Mouse (Mus musculus) lung, embryonic 14.5 days (tissue): ENCODE data around the gene Ociad2. TPM values are rescaled to one million over a fixed set of nuclear protein-coding genes. Genes with fewer than 3 reads are reported as not detected.
A peak's percentile ranks its signal among the peaks of the same experiment; 100 is the strongest.

ENCODE experiments used
- ATAC-seq: fragments of 200-750 bp; cut with Nextera tagmentation; 2 replicates; pipeline ENCODE4 v1.8.0; 2017; ENCODE audit warnings: mild to moderate bottlenecking, moderate TSS enrichment, moderate library complexity; ENCODE audit not compliant: insufficient read depth
- DNase-seq: peaks from one replicate; pipeline ENCODE4 v3.0.0-alpha.2; 2015
- H3K27ac ChIP-seq: fragments of 300-500 bp; sonication (generic); 2 replicates; pipeline ENCODE4 v1.5.1; 2014; ENCODE audit warnings: low read depth, mild to moderate bottlenecking, moderate library complexity
- H3K27me3 ChIP-seq: fragments of 300-500 bp; sonication (generic); 2 replicates; pipeline ENCODE4 v1.6.1; 2014; ENCODE audit warnings: low read length, control low read depth; ENCODE audit not compliant: insufficient read depth
- H3K36me3 ChIP-seq: fragments of 300-500 bp; sonication (generic); 2 replicates; pipeline ENCODE4 v1.6.1; 2014; ENCODE audit warnings: control low read depth; ENCODE audit not compliant: insufficient read depth
- H3K4me1 ChIP-seq: fragments of 300-500 bp; sonication (generic); 2 replicates; pipeline ENCODE4 v1.6.1; 2014; ENCODE audit warnings: antibody characterized with exemption, control low read depth; ENCODE audit not compliant: insufficient read depth
- H3K4me2 ChIP-seq: fragments of 300-500 bp; sonication (generic); 2 replicates; pipeline ENCODE4 v1.6.1; 2014; ENCODE audit warnings: mild to moderate bottlenecking
- H3K4me3 ChIP-seq: fragments of 300-500 bp; sonication (generic); 2 replicates; pipeline ENCODE4 v1.5.1; 2014; ENCODE audit warnings: low read depth, low read length
- H3K9ac ChIP-seq: fragments of 300-500 bp; sonication (generic); 2 replicates; pipeline ENCODE4 v1.6.1; 2014
- H3K9me3 ChIP-seq: fragments of 300-500 bp; sonication (generic); 2 replicates; pipeline ENCODE4 v1.6.1; 2016; ENCODE audit warnings: low read depth, low read length, control low read depth
- CTCF ChIP-seq: IDR thresholded peaks from 2 replicates; pipeline ENCODE4 v1.5.1; 2016; ENCODE audit warnings: antibody characterized with exemption, low read depth
- WGBS: fragments of 180-500 bp; shearing (Covaris S2); extraction: QIAGEN DNeasy Blood & Tissue Kit; methylation state at CpG from one replicate; pipeline ENCODE4 v1.1.7; 2014; 5-methylcytosine and 5-hydroxymethylcytosine counted together
- polyA plus RNA-seq: library from polyadenylated mRNA; unstranded; fragments of >200 nt; fragmentation: Nextera tagmentation; extraction: Ambion mirVana; gene quantifications from 2 replicates; pipeline ENCODE4 v1.2.1, GENCODE M21; 2014

Ociad2 gene
- polyA plus RNA-seq, 1 experiment from 2014 or later = 29.3 TPM

DNA sequence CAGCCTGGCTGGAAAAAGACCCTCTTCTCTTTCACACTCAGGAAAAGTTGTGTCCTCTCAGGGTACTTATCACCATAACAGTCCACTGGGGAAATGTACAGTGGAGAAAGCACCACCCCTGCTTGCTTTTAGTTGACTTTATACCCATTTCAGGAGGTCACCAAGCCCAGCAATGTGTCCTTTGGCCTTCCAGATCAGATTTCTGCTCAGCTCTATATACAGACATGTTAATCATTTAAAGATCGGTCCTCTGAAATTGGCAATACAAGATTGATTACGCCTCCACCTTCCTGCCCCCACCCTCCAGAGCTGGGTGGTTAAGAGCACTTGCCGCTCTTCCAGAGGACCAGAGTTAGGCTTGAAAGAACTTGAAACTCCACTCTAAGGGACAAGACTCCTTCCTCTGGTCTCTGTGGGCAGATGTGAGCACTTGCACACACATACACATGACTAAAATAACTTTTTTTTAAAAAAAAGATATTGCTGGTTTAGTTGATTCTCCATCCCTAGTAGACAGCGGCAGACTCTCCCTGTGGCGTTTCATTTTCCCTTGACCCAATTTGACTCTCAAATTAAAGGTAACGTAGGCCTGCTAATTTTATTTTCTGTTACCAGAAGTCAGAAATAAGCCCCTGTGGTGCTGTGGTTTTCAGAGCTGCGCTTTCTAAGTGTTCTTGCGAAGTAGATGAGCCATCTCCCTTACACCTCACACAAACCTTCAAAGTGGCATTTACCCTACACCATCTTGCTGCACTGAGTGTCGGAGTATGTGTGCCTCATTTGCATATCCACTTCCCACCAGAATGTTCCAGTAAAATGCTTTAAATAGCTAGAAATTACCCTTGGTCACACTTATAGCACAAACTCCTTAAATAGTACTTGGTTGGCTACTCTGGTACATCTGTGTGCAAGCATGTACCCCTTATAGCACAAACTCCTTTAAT, 777 bp downstream of the Ociad2 start:
- WGBS = 79% methylated on average over 9 of the region's 9 CpGs

DNA sequence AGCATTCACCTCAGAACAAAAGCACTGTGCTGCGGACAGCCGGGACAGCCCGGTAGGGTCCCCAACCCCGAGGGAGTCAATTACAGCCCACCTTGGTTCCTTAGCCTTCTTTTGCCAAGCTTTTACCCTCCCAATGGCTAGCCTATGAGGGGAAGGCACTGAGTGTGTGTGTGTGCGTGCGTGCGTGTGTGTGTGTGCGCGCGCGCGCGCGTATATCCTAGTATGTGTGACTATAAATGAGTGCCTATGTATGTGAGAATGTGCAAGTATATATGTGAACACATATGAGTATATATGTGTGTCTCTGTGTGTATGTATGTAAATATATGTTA, 2.0 kb downstream of the Ociad2 start:
- no peak overlapping the region for H3K27ac ChIP-seq

More for the DNA sequence above, 777 bp downstream of the Ociad2 start:
- H3K4me2 ChIP-seq = no peak overlapping the region
- DNase-seq = no peak
- H3K27me3 ChIP-seq = no peaks in the 10 kb centered on the region; the same call in 1 of the 2 replicates
- H3K27ac ChIP-seq = no peak overlapping the region
- ATAC-seq = no peak
- H3K4me3 ChIP-seq = no peak overlapping the region
- H3K4me1 ChIP-seq = peaks cover 3% of the 10 kb centered on the region
- no peaks in the 10 kb centered on the region for H3K9me3 ChIP-seq
- no peak overlapping the region for H3K9ac ChIP-seq
- no peak for TF ChIP-seq CTCF
- no peaks in the 10 kb centered on the region for H3K36me3 ChIP-seq

DNA sequence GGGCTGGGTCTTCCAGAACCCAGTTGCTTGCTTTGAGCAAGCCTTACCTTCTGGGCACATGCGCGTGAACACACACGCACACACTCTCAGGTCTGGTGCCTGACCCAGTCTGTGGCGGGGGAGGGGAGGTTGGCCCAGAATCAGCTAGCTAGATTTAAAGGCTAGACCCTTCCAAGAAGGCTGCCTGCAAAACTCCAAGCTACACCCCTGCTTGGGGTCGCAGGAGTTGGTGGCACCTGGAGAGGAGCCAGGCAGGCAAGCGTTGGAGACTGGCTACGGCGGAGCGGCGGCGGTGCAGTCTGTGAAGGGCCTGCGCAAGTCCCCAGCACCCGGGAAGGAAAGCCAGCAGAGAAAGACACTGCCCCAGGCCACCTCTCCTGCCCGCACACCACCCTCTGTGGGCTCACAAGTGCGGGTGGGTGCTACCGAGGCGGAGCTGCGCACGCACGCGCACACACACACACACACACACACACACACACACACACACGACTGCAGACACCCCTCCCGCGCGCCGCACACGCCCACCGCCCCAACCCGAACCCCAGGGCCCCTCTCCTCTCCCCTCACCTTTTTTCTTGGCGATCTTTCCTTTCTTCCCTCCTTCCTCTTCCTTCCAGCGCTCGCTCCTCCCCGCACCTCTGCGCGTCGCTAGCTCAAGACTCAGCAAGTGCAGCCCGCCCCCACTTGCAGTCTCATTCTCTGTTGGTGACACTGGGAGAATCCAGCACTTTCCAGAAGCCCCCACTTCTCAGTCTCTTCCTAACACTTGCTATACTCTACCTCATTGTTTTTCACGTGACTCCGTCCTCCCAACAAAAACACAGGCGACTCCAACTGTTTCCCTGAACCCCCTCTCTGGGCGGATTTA, 2.6 kb downstream of the Ociad2 start:
- Histone ChIP-seq H3K36me3 (no peaks in the 10 kb centered on the region), H3K4me2 (peak overlapping the region; percentile 87), H3K9me3 (no peaks in the 10 kb centered on the region), H3K27ac (no peak overlapping the region; the same call in 1 of the 2 replicates), H3K9ac (peak overlapping the region; percentile 65), H3K4me3 (peak overlapping the region; percentile 55), H3K4me1 (peaks cover 3% of the 10 kb centered on the region), H3K27me3 (no peaks in the 10 kb centered on the region; the same call in 1 of the 2 replicates)
- WGBS = 5% methylated on average over 35 of the region's 41 CpGs
- no peak for TF ChIP-seq CTCF
- ATAC-seq (peak; percentile 61; the same call in 1 of the 2 replicates), DNase-seq (peak; percentile 54)

More for the DNA sequence above, 2.0 kb downstream of the Ociad2 start:
- WGBS = 56% methylated on average over 14 of the region's 14 CpGs
- DNase-seq = no peak
- ATAC-seq = no peak
- H3K9ac ChIP-seq = peak overlapping the region; percentile 65
- H3K4me2 ChIP-seq = peak overlapping the region; percentile 87
- no peaks in the 10 kb centered on the region for H3K9me3 ChIP-seq
- TF ChIP-seq CTCF = no peak
- H3K4me1 ChIP-seq = peaks cover 3% of the 10 kb centered on the region
- no peaks in the 10 kb centered on the region for H3K36me3 ChIP-seq
- H3K27me3 ChIP-seq = no peaks in the 10 kb centered on the region; the same call in 1 of the 2 replicates
- H3K4me3 ChIP-seq = peak overlapping the region; percentile 55

DNA sequence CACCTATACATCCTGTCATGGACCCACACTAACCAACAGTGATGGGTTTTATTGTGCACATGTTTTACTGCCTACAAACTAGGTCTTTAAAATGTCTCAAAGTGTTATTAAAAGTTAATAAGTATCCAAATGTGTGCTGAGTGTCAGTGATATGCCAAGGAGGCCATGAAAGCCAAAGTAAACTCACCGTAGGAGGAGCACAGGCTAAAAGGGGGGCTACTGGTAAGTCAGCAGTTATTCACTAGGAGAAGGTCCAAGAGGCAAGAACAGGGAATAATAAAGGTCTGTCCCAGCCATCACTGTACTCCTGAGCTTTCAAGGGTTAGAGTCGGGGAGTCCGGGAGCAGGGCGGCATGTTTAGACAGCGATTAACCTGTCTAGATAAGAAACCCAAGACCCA, 4.4 kb downstream of the Ociad2 start:
- peak overlapping the region; percentile 5; the same call in 1 of the 2 replicates for H3K4me2 ChIP-seq
- no peak overlapping the region for H3K4me3 ChIP-seq
- H3K27ac ChIP-seq = peak overlapping the region; percentile 9; the same call in 1 of the 2 replicates

DNA sequence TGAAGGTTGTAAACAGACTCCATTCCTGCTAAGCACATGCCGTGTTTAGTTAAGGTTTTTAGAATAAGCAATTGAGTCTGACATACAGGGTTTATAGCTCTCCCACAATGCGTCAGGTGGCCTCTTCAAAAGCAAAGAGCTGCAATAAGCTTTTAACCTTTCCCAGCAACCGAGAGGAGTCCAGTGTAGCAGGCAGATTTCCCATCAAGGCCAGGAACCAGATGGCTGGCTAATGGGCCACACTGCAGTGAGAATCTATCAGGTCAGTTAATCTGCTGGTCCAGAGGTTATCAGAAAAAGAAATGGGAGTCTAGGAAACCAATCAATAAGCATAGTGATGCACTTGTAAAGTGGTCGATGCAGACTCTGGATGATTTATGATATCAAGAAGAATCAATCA, 9.8 kb downstream of the Ociad2 start:
- H3K4me1 ChIP-seq = no peaks in the 10 kb centered on the region
- WGBS = 15% methylated on average over 4 of the region's 4 CpGs
- DNase-seq = no peak
- no peak overlapping the region for H3K4me2 ChIP-seq
- no peaks in the 10 kb centered on the region for H3K9me3 ChIP-seq
- no peak for TF ChIP-seq CTCF
- no peak overlapping the region for H3K27ac ChIP-seq
- ATAC-seq = no peak
- no peaks in the 10 kb centered on the region; the same call in 1 of the 2 replicates for H3K27me3 ChIP-seq
- no peak overlapping the region for H3K9ac ChIP-seq
- no peak overlapping the region for H3K4me3 ChIP-seq
- no peaks in the 10 kb centered on the region for H3K36me3 ChIP-seq

More for the DNA sequence above, 4.4 kb downstream of the Ociad2 start:
- WGBS = 17% methylated on average over 5 of the region's 5 CpGs
- no peak for TF ChIP-seq CTCF
- H3K9ac ChIP-seq = no peak overlapping the region
- no peaks in the 10 kb centered on the region for H3K9me3 ChIP-seq
- no peaks in the 10 kb centered on the region for H3K36me3 ChIP-seq
- ATAC-seq (no peak), DNase-seq (peak; percentile 18)
- H3K27me3 ChIP-seq = no peaks in the 10 kb centered on the region; the same call in 1 of the 2 replicates
- peaks cover 3% of the 10 kb centered on the region for H3K4me1 ChIP-seq

DNA sequence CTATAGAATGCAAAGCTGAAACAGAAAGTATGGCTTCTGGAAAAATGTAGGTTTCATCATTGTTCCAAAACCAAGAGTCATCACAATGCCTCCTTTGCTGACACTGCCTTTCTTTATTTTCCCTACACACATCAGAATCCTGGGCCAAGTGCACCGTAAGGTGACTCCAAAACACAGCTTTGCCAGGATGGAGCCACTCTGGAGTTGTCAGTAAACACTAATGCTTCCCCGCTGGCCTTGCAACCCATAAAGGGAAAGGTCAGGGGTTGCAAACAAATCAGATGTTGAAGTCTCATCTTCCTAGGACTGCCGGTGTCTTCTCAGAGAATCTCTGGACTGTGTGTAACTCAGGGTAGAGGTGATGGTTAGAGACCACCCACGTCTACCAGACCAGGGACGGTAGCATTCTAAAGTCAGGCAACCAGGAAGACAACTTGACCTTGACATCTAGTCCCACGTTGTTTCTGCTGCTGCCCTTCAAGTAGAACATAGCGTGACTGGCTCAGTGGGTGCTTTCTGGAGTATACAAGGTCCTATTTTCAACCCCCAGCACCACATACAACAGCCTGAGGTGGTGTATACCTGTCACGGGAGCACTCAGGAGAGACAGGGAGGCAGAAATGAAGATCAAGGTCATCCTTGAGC, 16.2 kb downstream of the Ociad2 start:
- 64% methylated on average over 8 of the region's 8 CpGs for whole genome bisulfite sequencing
- no peak for DNase-seq

More for the DNA sequence above, 16.2 kb downstream of the Ociad2 start:
- no peak for TF ChIP-seq CTCF
- Histone ChIP-seq H3K36me3 (no peaks in the 10 kb centered on the region), H3K4me3 (no peak overlapping the region), H3K9me3 (no peaks in the 10 kb centered on the region), H3K4me2 (no peak overlapping the region), H3K27me3 (no peaks in the 10 kb centered on the region), H3K4me1 (no peaks in the 10 kb centered on the region), H3K9ac (no peak overlapping the region), H3K27ac (no peak overlapping the region)
- ATAC-seq = no peak
